21 mouse cellular contexts compared by ENCODE assay signal in genomic region chr14:59859830-59860229, GRCm38 (mm10).
"Had no signal": no experiment of that assay in that cellular context is flagged by ENCODE, and none has a peak within 500 bp of the region (broad histone marks: within the 10 kb centered on the region; RNA-seq: fewer than 3 reads in every experiment).

No protein-coding gene starts in this region.

- H3K4me2 ChIP-seq: heart, embryonic 11.5 days; heart, embryonic 13.5 days; heart, embryonic 15.5 days; hindbrain, embryonic 13.5 days; hindbrain, embryonic 15.5 days; limb, embryonic 13.5 days; limb, embryonic 15.5 days had no signal

- H3K27me3 ChIP-seq: heart, embryonic 13.5 days; heart, embryonic 15.5 days; hindbrain, embryonic 13.5 days; hindbrain, embryonic 15.5 days; limb, embryonic 15.5 days had no signal

- H3K4me3 ChIP-seq: heart, adult 2 months; heart, embryonic 13.5 days; heart, embryonic 15.5 days; hindbrain, embryonic 13.5 days; hindbrain, embryonic 15.5 days; layer of hippocampus, adult 2 months; limb, embryonic 13.5 days; limb, embryonic 15.5 days had no signal

- H3K27ac ChIP-seq: heart, adult 2 months; heart, embryonic 13.5 days; heart, embryonic 15.5 days; hindbrain, embryonic 13.5 days; hindbrain, embryonic 15.5 days; hindbrain, postnatal 0 days; layer of hippocampus, adult 2 months; limb, embryonic 13.5 days; limb, embryonic 15.5 days had no signal

- DNase-seq: gastrocnemius, postnatal 14 days; gastrocnemius, postnatal 36 days; heart, adult 2 months; heart, postnatal 14 days; heart, postnatal 36 days; kidney, adult 11 months; kidney, adult 2 months; kidney, postnatal 10 days; kidney, postnatal 25 days; kidney, postnatal 4 days; layer of hippocampus, adult 9-11 months; layer of hippocampus, postnatal 36 days had no signal

- H3K4me1 ChIP-seq: heart, embryonic 15.5 days; hindbrain, embryonic 15.5 days had no signal

- H3K9me3 ChIP-seq: heart, embryonic 15.5 days; hindbrain, embryonic 15.5 days had no signal

- H3K9ac ChIP-seq: heart, embryonic 13.5 days; heart, embryonic 15.5 days; hindbrain, embryonic 13.5 days; hindbrain, embryonic 15.5 days; limb, embryonic 13.5 days; limb, embryonic 15.5 days had no signal

- H3K36me3 ChIP-seq: heart, embryonic 13.5 days; heart, embryonic 15.5 days; limb, embryonic 13.5 days; limb, embryonic 15.5 days had no signal
